Mouse (Mus musculus): ENCODE data around the gene Myom3.

Myom3 gene

GRCm38 (mm10) chr4:135803299-135803698, 43.8 kb downstream of the Myom3 start:
- DNase-seq (ENCODE audit: extremely low spot score, low read depth, low spot score), result no peak

GRCm38 (mm10) chr4:135804169-135804568, 44.7 kb downstream of the Myom3 start:
- DNase-seq (ENCODE audit: extremely low spot score, low read depth, low spot score), result no peak

GRCm38 (mm10) chr4:135814896-135815295, 55.4 kb downstream of the Myom3 start:
- no peak for DNase-seq (ENCODE audit: extremely low spot score, low read depth, low spot score)

- DNase-seq (ENCODE audit: extremely low spot score, low read depth, low spot score), result no peak
Observed at GRCm38 (mm10) chr4:135816905-135817622, 57.5 kb downstream of the Myom3 start.

- no peak for DNase-seq (ENCODE audit: extremely low spot score, low read depth, low spot score)
Observed at GRCm38 (mm10) chr4:135818366-135818765, 58.9 kb downstream of the Myom3 start.

- no peak for DNase-seq (ENCODE audit: extremely low spot score, low read depth, low spot score)
Observed at GRCm38 (mm10) chr4:135819826-135820526, 60.5 kb downstream of the Myom3 start.

- no peak for DNase-seq (ENCODE audit: extremely low spot score, low read depth, low spot score)
Observed at GRCm38 (mm10) chr4:135821772-135822171, 62.3 kb downstream of the Myom3 start.

- no peak for DNase-seq (ENCODE audit: extremely low spot score, low read depth, low spot score)
Observed at GRCm38 (mm10) chr4:135823298-135823697, 63.8 kb downstream of the Myom3 start.

- no peak for DNase-seq (ENCODE audit: extremely low spot score, low read depth, low spot score)
Observed at GRCm38 (mm10) chr4:135824254-135824653, 64.7 kb downstream of the Myom3 start.

- peak; percentile 26 for DNase-seq (ENCODE audit: extremely low spot score, low read depth, low spot score)
Observed at GRCm38 (mm10) chr4:135828491-135828890, 69.0 kb downstream of the Myom3 start.

GRCm38 (mm10) chr4:135832070-135832469, 72.6 kb downstream of the Myom3 start:
- no peak for DNase-seq (ENCODE audit: extremely low spot score, low read depth, low spot score)

- DNase-seq (ENCODE audit: extremely low spot score, low read depth, low spot score), result no peak
Observed at GRCm38 (mm10) chr4:135833301-135834123, 74.0 kb downstream of the Myom3 start.

- no peak for DNase-seq (ENCODE audit: extremely low spot score, low read depth, low spot score)
Observed at GRCm38 (mm10) chr4:135834124-135834717, 74.7 kb downstream of the Myom3 start.

- no peak for DNase-seq (ENCODE audit: extremely low spot score, low read depth, low spot score)
Observed at GRCm38 (mm10) chr4:135838925-135839292, 79.4 kb downstream of the Myom3 start.

- DNase-seq (ENCODE audit: extremely low spot score, low read depth, low spot score), result no peak
Observed at GRCm38 (mm10) chr4:135839293-135840011, 79.9 kb downstream of the Myom3 start.

GRCm38 (mm10) chr4:135844400-135844799, 84.9 kb downstream of the Myom3 start:
- DNase-seq (ENCODE audit: extremely low spot score, low read depth, low spot score), result no peak

GRCm38 (mm10) chr4:135847581-135847980, 88.1 kb downstream of the Myom3 start:
- DNase-seq (ENCODE audit: extremely low spot score, low read depth, low spot score), result no peak

- no peak for DNase-seq (ENCODE audit: extremely low spot score, low read depth, low spot score)
Observed at GRCm38 (mm10) chr4:135850411-135851095, 91.0 kb downstream of the Myom3 start.

GRCm38 (mm10) chr4:135851942-135852341, 92.4 kb downstream of the Myom3 start:
- DNase-seq (ENCODE audit: extremely low spot score, low read depth, low spot score), result no peak

- DNase-seq (ENCODE audit: extremely low spot score, low read depth, low spot score), result no peak
Observed at GRCm38 (mm10) chr4:135853987-135854546, 94.6 kb downstream of the Myom3 start.

Data from hindlimb bud, embryonic 11.5 days (tissue).